Mouse (Mus musculus) kidney, adult 2 months (tissue): ENCODE results near the gene Vmn1r81.

Source experiments
- CTCF ChIP-seq: fragments of 200-500 bp; conservative IDR thresholded peaks from 2 replicates; pipeline ENCODE4 v1.5.1; 2011; ENCODE audit warnings: low read depth, mild to moderate bottlenecking, control low read depth, low read length, moderate library complexity, mixed read lengths; ENCODE audit not compliant: insufficient read depth, insufficient read length
- POLR2A ChIP-seq: fragments of 200-500 bp; IDR thresholded peaks from one replicate; pipeline ENCODE4 v1.6.1; 2011; ENCODE audit warnings: low read depth, low read length, control low read depth

GRCm38 (mm10) chr7:12300130-12300529, 32.1 kb upstream of the Vmn1r81 start, which contains the start of gene Vmn1r82:
- TF ChIP-seq POLR2A (no peak), CTCF (no peak)
